Mouse (Mus musculus) megakaryocyte, embryonic 14.5 days (primary cell): Measurements from ENCODE around the gene Traf4.

Experiments used
- FLI1 ChIP-seq: IDR thresholded peaks from 2 replicates; pipeline ENCODE4 v1.6.1; 2012; ENCODE audit warnings: low read length, inconsistent platforms, mixed read lengths
- GATA1 ChIP-seq: IDR thresholded peaks from 3 replicates; pipeline ENCODE4 v1.6.1; 2012; ENCODE audit warnings: mixed read lengths, low read length, inconsistent platforms, borderline replicate concordance

DNA sequence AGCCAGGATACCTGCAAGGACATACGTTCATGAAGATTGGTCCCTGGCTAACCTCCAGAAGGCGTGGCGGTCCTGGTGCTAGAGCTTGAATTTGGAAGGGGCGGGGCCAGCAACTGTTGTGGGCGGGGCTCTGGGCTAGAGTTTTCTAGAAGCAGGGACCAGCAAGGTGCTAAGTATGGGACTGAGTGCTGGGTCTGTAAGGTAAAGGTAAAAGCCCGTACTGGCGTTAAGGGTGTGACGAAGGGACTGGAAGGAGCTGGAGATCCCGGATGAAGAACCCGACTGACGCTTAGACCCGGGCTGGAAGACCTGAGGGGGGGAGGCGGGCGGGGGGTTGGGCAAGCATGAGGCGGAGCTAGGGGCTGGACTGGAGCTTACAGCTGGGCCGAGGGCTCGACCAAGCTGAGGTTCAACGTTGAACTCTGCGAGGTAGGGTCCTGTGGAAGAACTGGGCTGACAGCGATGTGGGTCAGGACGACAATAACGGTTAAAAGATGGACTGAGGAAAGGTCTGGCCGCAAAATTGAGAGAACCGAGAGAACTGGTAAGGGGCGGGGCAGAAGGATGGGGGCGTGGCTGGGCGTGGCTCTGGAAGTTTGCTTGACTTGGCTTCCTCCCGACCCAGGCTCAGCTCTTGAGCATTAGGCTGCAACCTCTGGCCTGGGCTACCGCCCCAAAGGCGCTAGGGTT lies 29.2 kb upstream of the Traf4 start:
- TF ChIP-seq GATA1 (no peak), FLI1 (no peak)
